Mouse (Mus musculus) intestine, embryonic 14.5 days (tissue): ENCODE results near the gene Smim1. TPM values are rescaled to one million over a fixed set of nuclear protein-coding genes. Genes with fewer than 3 reads are reported as not detected.

Experiments used
- ATAC-seq: fragments of 200-750 bp; cut with Nextera tagmentation; replicated peaks from 2 replicates; pipeline ENCODE4 v1.8.0; 2017; ENCODE audit warnings: low read depth, moderate number of reproducible peaks, moderate TSS enrichment, moderate library complexity; ENCODE audit not compliant: low FRiP score, low TSS enrichment
- DNase-seq: peaks from one replicate; pipeline ENCODE4 v3.0.0-alpha.2; 2018; ENCODE audit warnings: low spot score
- H3K27ac ChIP-seq: fragments of 300-500 bp; sonication (generic); 2 replicates; pipeline ENCODE4 v1.5.1; 2014; ENCODE audit warnings: low read depth, mild to moderate bottlenecking, control low read depth
- H3K27me3 ChIP-seq: fragments of 300-500 bp; sonication (generic); replicated peaks from 2 replicates; pipeline ENCODE4 v1.6.1; 2014; ENCODE audit warnings: low read length, control low read depth; ENCODE audit not compliant: control insufficient read depth, insufficient read depth
- H3K36me3 ChIP-seq: fragments of 300-500 bp; sonication (generic); 2 replicates; pipeline ENCODE4 v1.6.1; 2014; ENCODE audit warnings: low read length, control low read depth; ENCODE audit not compliant: control insufficient read depth, insufficient read depth
- H3K4me1 ChIP-seq: fragments of 300-500 bp; sonication (generic); replicated peaks from 2 replicates; pipeline ENCODE4 v1.6.1; 2014; ENCODE audit warnings: low read length, control low read depth, mixed read lengths; ENCODE audit not compliant: control insufficient read depth, insufficient read depth
- H3K4me2 ChIP-seq: fragments of 300-500 bp; sonication (generic); 2 replicates; pipeline ENCODE4 v1.6.1; 2014; ENCODE audit warnings: low read length
- H3K4me3 ChIP-seq: fragments of 300-500 bp; sonication (generic); 2 replicates; pipeline ENCODE4 v1.5.1; 2014; ENCODE audit warnings: low read depth, low read length, control low read depth, mixed read lengths
- H3K9ac ChIP-seq: fragments of 300-500 bp; sonication (generic); 2 replicates; pipeline ENCODE4 v1.6.1; 2014; ENCODE audit warnings: mild to moderate bottlenecking, low read length
- H3K9me3 ChIP-seq: fragments of 300-500 bp; sonication (generic); 2 replicates; pipeline ENCODE4 v1.6.1; 2016; ENCODE audit warnings: low read length, control low read depth; ENCODE audit not compliant: control insufficient read depth
- WGBS: fragments of 180-500 bp; shearing (Covaris S2); extraction: QIAGEN DNeasy Blood & Tissue Kit; methylation state at CpG from one replicate; pipeline ENCODE4 v1.1.7; 2014; 5-methylcytosine and 5-hydroxymethylcytosine counted together
- polyA plus RNA-seq: library from polyadenylated mRNA; unstranded; fragments of >200 nt; fragmentation: Nextera tagmentation; extraction: Ambion mirVana; gene quantifications from 2 replicates; pipeline ENCODE4 v1.2.1, GENCODE M21; 2014

Gene Smim1
- polyA plus RNA-seq, 1 experiment from 2014 or later, result 112 TPM

GRCm38 (mm10) chr4:153975768-153976167 is 50.3 kb downstream of the Smim1 start:
- WGBS, result 43% methylated on average over 6 of the region's 6 CpGs
- H3K4me3 ChIP-seq, result peak overlapping the region; percentile 95
- ATAC-seq (no peak), DNase-seq (no peak)
- peaks cover 30% of the 10 kb centered on the region for H3K36me3 ChIP-seq
- no peaks in the 10 kb centered on the region for H3K9me3 ChIP-seq
- H3K4me2 ChIP-seq, result peak overlapping the region; percentile 95
- H3K27me3 ChIP-seq, result no peaks in the 10 kb centered on the region
- H3K9ac ChIP-seq, result peak overlapping the region; percentile 85
- H3K4me1 ChIP-seq, result peaks cover 10% of the 10 kb centered on the region
- H3K27ac ChIP-seq, result no peak overlapping the region

- Histone ChIP-seq H3K4me3 (peak overlapping the region; percentile 95), H3K4me2 (peak overlapping the region; percentile 95), H3K36me3 (peaks cover 31% of the 10 kb centered on the region), H3K9me3 (no peaks in the 10 kb centered on the region), H3K27me3 (no peaks in the 10 kb centered on the region), H3K9ac (peak overlapping the region; percentile 85), H3K4me1 (peaks cover 10% of the 10 kb centered on the region), H3K27ac (peak overlapping the region; percentile 47; the same call in 1 of the 2 replicates)
- DNase-seq (no peak), ATAC-seq (peak; percentile 54; the same call in 1 of the 2 replicates)
- WGBS, result under 1% methylated on average over 32 of the region's 33 CpGs
Observed at GRCm38 (mm10) chr4:153975292-153975662, 50.8 kb downstream of the Smim1 start.

GRCm38 (mm10) chr4:153974431-153975291 is 51.4 kb downstream of the Smim1 start, which contains the start of the genes Dffb and Cep104:
Gene Dffb, minus strand, starts transcription at chr4:153975126.
Gene Cep104, plus strand, starts transcription at chr4:153975194.
- H3K9ac ChIP-seq, result peak within 1 kb of the TSS; percentile 85
- 1% methylated on average over 68 of the region's 68 CpGs for WGBS
- peak within 1 kb of the TSS; percentile 95 for H3K4me2 ChIP-seq
- ATAC-seq (peak; percentile 97), DNase-seq (peak; percentile 93)
- no peaks in the 10 kb centered on the region for H3K9me3 ChIP-seq
- H3K4me1 ChIP-seq, result peaks cover 10% of the 10 kb centered on the region
- peaks cover 31% of the 10 kb centered on the region for H3K36me3 ChIP-seq
- peak within 1 kb of the TSS; percentile 95 for H3K4me3 ChIP-seq
- H3K27me3 ChIP-seq, result no peaks in the 10 kb centered on the region
- H3K27ac ChIP-seq, result peak within 1 kb of the TSS; percentile 47

Other genes starting within 250 kb of the Smim1 start
- gene A430005L14Rik, start 69.0 kb downstream of the Smim1 start, polyA plus RNA-seq, result 74.0 and 76.1 TPM in 2 replicates
- 12.1 and 15.1 TPM in 2 replicates for gene Dffb, start 51.1 kb downstream of the Smim1 start, polyA plus RNA-seq
- gene Cep104, start 51.0 kb downstream of the Smim1 start, polyA plus RNA-seq, result 13.9 and 14.8 TPM in 2 replicates
- gene Lrrc47, start 14.5 kb downstream of the Smim1 start, polyA plus RNA-seq, result 14.2 and 14.9 TPM in 2 replicates
- not detected in 2 replicates for gene Ccdc27, start 16.4 kb upstream of the Smim1 start, polyA plus RNA-seq
- gene Trp73, start 114.0 kb upstream of the Smim1 start, polyA plus RNA-seq, result 0.19 and 0.20 TPM in 2 replicates
- gene Wrap73, start 116.1 kb upstream of the Smim1 start, polyA plus RNA-seq, result 32.7 and 37.4 TPM in 2 replicates
- 125 and 133 TPM in 2 replicates for gene Tprgl, start 134.4 kb upstream of the Smim1 start, polyA plus RNA-seq
- gene Megf6, start 144.5 kb upstream of the Smim1 start, polyA plus RNA-seq, result 16.1 and 17.1 TPM in 2 replicates